Mouse (Mus musculus): ENCODE data around the gene Rin1. TPM values are rescaled to one million over a fixed set of nuclear protein-coding genes. Genes with fewer than 3 reads are reported as not detected.

Gene Rin1
- polyA plus RNA-seq, 1 experiment from 2014 or later: 4.5 TPM

DNA sequence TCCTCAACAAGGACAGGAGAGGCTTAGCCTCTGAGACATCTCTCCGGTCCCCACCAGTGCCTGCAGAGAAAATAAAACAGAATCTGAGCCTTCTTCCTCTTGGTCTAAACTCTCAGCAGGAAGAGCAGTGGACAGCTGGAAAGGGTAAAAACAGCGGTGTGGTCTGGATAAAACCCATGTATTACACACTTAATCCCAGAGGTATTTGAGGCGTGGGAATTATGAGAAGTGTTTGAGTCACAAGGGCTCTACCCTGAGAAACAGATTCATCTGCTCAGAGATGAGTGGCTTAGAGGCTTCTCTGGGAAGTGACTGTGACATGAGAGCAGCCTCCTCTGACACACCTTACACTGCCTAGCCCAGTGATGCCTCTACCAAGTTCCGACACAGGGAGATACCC is 32.7 kb upstream of the Rin1 start:
- ATAC-seq (ENCODE audit: insufficient read depth, low FRiP score): no peak
- H3K27me3 ChIP-seq (ENCODE audit: control insufficient read depth, insufficient read depth, low read length): no peaks in the 10 kb centered on the region
- no peak overlapping the region for H3K9ac ChIP-seq (ENCODE audit: low read length)
- no peak overlapping the region for H3K4me3 ChIP-seq (replicated peaks; ENCODE audit: low read length)
- H3K9me3 ChIP-seq (replicated peaks; ENCODE audit: control insufficient read depth, low read length): no peaks in the 10 kb centered on the region
- H3K4me1 ChIP-seq (ENCODE audit: control insufficient read depth, insufficient read depth, low read length): peaks cover 4% of the 10 kb centered on the region; the same call in 1 of the 2 replicates
- WGBS: 72% methylated on average over 4 of the region's 4 CpGs
- H3K27ac ChIP-seq (ENCODE audit: low read length): peak overlapping the region; percentile 15; the same call in 1 of the 2 replicates
- no peaks in the 10 kb centered on the region for H3K36me3 ChIP-seq (ENCODE audit: control insufficient read depth, insufficient read depth, low read length)
- H3K4me2 ChIP-seq (ENCODE audit: low read depth, low read length): no peak overlapping the region

DNA sequence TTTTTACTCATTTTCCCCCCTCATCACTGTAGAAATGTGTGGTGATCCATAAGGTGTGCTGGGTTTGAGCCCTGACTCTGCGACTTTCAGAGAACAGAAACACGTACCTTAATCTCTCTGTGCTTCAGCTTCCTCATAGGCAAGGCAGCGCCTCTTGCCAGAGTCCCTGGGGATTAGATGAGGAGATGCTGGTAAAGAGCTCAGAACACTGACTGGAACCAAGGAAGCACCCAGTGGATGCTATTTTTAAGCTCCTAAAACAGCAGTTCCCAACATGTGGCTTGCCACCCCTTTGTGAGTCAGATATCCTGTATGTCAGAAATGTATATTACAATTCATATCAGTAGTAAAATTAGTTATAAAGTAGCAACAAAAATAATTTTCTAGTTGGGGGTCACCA is 32.1 kb upstream of the Rin1 start:
- ATAC-seq (ENCODE audit: insufficient read depth, low FRiP score): no peak
- WGBS: 73% methylated on average over 3 of the region's 3 CpGs

DNA sequence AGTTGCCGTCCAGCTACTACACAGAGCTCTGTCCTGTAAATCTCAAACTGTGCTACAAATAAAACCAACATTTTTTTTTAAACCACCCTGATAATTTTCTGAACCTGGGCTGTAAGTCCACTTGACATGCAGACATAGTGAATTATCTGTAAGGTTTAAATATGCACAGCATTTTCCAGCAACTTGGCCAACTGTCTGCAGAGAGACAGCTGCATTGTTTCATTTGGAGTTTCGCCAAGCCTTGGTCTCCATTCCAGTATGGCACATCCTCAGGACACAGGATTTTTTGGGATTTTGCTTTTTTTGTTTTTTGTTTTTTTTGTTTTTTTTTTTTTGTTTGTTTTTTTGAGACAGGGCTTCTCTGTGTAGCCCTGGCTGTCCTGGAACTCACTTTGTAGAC is 28.9 kb upstream of the Rin1 start:
- WGBS: 81% methylated on average over 2 of the region's 2 CpGs

More for the DNA sequence above, 32.1 kb upstream of the Rin1 start:
- Histone ChIP-seq H3K27me3 (ENCODE audit: control insufficient read depth, insufficient read depth, low read length) (no peaks in the 10 kb centered on the region), H3K36me3 (ENCODE audit: control insufficient read depth, insufficient read depth, low read length) (no peaks in the 10 kb centered on the region), H3K9ac (ENCODE audit: low read length) (no peak overlapping the region), H3K4me3 (replicated peaks; ENCODE audit: low read length) (no peak overlapping the region), H3K4me1 (ENCODE audit: control insufficient read depth, insufficient read depth, low read length) (peaks cover 4% of the 10 kb centered on the region; the same call in 1 of the 2 replicates), H3K27ac (ENCODE audit: low read length) (peak overlapping the region; percentile 15; the same call in 1 of the 2 replicates), H3K9me3 (replicated peaks; ENCODE audit: control insufficient read depth, low read length) (no peaks in the 10 kb centered on the region), H3K4me2 (ENCODE audit: low read depth, low read length) (no peak overlapping the region)

DNA sequence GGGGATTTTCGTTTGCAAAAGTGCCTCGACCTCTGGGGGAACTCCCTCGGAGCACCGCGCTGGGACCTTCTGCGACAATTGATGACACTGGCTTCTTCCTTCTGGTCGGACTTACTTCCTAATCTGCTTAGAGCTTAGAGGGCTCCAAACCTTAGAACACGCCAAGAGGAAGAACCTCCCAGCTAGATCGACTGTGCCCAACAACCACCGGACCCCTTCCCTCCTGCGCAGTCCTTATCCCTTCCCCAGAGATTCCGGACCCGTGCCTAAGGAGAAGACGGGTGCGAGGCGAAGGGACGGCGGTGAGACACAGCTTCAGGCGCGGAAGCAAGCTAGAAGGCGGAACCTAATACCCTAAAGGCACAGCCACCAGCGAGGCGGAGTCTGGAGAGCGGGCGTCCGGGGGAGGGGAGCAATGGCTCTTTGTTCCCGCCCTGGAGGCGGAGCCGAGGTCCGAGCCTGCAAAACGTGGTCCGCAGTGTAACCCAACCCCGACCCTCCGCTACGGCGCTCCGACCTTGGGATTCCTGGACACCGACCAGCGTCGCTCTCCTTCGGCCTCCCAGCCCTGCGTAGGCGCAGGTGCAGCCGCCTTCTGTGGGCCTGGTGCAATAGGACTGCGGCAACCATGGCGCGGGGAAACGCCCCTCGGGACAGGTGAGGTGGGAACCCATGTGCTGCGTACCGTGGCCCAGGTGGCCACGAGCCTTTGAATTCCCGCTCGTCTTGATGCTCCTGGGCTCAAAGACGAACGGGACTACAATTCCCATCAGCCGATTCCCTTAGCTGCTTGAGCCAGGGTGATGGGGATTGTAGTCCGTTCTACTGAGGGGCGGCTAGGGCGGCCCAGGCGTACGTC is 26.4 kb upstream of the Rin1 start, which contains the start of gene Slc29a2:
Gene Slc29a2, plus strand, starts transcription at position 240 of the 859 bp plus-strand sequence.
- 0 out of 2 replicates have a peak, but pooled peaks cover 3% of the 10 kb centered on the region for H3K4me1 ChIP-seq (ENCODE audit: control insufficient read depth, insufficient read depth, low read length)
- WGBS: under 1% methylated on average over 59 of the region's 62 CpGs

More for the DNA sequence above, 28.9 kb upstream of the Rin1 start:
- no peaks in the 10 kb centered on the region for H3K9me3 ChIP-seq (replicated peaks; ENCODE audit: control insufficient read depth, low read length)
- H3K27me3 ChIP-seq (ENCODE audit: control insufficient read depth, insufficient read depth, low read length): no peaks in the 10 kb centered on the region
- no peak overlapping the region for H3K4me3 ChIP-seq (replicated peaks; ENCODE audit: low read length)
- H3K4me1 ChIP-seq (ENCODE audit: control insufficient read depth, insufficient read depth, low read length): 0 out of 2 replicates have a peak, but pooled peaks cover 3% of the 10 kb centered on the region
- ATAC-seq (ENCODE audit: insufficient read depth, low FRiP score): no peak
- H3K27ac ChIP-seq (ENCODE audit: low read length): no peak overlapping the region
- no peaks in the 10 kb centered on the region for H3K36me3 ChIP-seq (ENCODE audit: control insufficient read depth, insufficient read depth, low read length)
- no peak overlapping the region for H3K4me2 ChIP-seq (ENCODE audit: low read depth, low read length)
- H3K9ac ChIP-seq (ENCODE audit: low read length): no peak overlapping the region

DNA sequence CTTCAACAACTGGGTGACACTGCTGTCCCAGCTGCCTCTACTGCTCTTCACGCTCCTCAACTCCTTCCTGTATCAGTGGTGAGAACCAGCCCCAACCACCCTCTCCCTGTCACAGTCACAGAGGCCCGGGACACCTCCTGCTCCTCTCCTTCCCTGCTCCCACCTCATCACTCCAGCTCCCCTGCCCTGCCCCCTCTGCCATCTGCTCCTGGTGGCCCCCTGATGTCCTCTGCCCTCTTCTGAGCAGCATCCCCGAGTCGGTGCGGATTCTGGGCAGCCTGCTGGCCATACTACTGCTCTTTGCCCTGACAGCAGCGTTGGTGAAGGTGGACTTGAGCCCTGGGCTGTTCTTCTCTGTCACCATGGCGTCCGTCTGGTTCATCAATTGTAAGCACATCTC is 24.2 kb upstream of the Rin1 start:
- Histone ChIP-seq H3K27me3 (ENCODE audit: control insufficient read depth, insufficient read depth, low read length) (no peaks in the 10 kb centered on the region), H3K36me3 (ENCODE audit: control insufficient read depth, insufficient read depth, low read length) (no peaks in the 10 kb centered on the region), H3K4me2 (ENCODE audit: low read depth, low read length) (no peak overlapping the region), H3K4me3 (replicated peaks; ENCODE audit: low read length) (no peak overlapping the region), H3K27ac (ENCODE audit: low read length) (no peak overlapping the region), H3K9me3 (replicated peaks; ENCODE audit: control insufficient read depth, low read length) (no peaks in the 10 kb centered on the region), H3K4me1 (ENCODE audit: control insufficient read depth, insufficient read depth, low read length) (0 out of 2 replicates have a peak, but pooled peaks cover 3% of the 10 kb centered on the region), H3K9ac (ENCODE audit: low read length) (no peak overlapping the region)
- ATAC-seq (ENCODE audit: insufficient read depth, low FRiP score): no peak
- WGBS: 90% methylated on average over 8 of the region's 8 CpGs

More for the DNA sequence above, 26.4 kb upstream of the Rin1 start, which contains the start of gene Slc29a2:
- H3K36me3 ChIP-seq (ENCODE audit: control insufficient read depth, insufficient read depth, low read length): no peaks in the 10 kb centered on the region
- H3K27me3 ChIP-seq (ENCODE audit: control insufficient read depth, insufficient read depth, low read length): no peaks in the 10 kb centered on the region
- H3K4me3 ChIP-seq (replicated peaks; ENCODE audit: low read length): peak within 1 kb of the TSS; percentile 67
- no peaks in the 10 kb centered on the region for H3K9me3 ChIP-seq (replicated peaks; ENCODE audit: control insufficient read depth, low read length)
- peak within 1 kb of the TSS; percentile 87 for H3K9ac ChIP-seq (ENCODE audit: low read length)
- H3K4me2 ChIP-seq (ENCODE audit: low read depth, low read length): peak within 1 kb of the TSS; percentile 86
- ATAC-seq (ENCODE audit: insufficient read depth, low FRiP score): peak; percentile 98
- peak within 1 kb of the TSS; percentile 90 for H3K27ac ChIP-seq (ENCODE audit: low read length)

DNA sequence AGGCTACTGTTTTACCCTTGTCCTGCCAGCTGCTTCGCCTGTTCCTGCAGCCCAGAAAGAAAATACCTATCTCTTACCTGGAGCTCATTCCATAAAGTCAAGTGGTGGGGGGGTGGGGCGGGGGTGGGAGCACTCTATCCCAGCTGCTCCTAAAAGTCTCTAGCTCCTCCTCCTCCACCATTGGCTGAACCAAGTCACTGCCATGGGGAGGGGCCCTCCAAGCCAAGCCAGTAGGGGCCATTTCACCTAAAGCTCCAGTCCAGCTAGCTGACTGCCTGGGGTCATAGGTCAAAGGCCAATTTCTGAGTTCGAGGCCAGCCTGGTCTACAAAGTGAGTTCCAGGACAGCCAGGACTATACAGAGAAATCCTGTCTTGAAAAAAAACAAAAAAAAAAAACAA is 17.6 kb upstream of the Rin1 start:
- H3K4me1 ChIP-seq (ENCODE audit: control insufficient read depth, insufficient read depth, low read length): 0 out of 2 replicates have a peak, but pooled peaks cover 2% of the 10 kb centered on the region
- H3K27me3 ChIP-seq (ENCODE audit: control insufficient read depth, insufficient read depth, low read length): no peaks in the 10 kb centered on the region
- ATAC-seq (ENCODE audit: insufficient read depth, low FRiP score): no peak
- no peak overlapping the region for H3K4me2 ChIP-seq (ENCODE audit: low read depth, low read length)
- no peak overlapping the region for H3K9ac ChIP-seq (ENCODE audit: low read length)
- H3K27ac ChIP-seq (ENCODE audit: low read length): no peak overlapping the region
- H3K9me3 ChIP-seq (replicated peaks; ENCODE audit: control insufficient read depth, low read length): no peaks in the 10 kb centered on the region
- no peak overlapping the region for H3K4me3 ChIP-seq (replicated peaks; ENCODE audit: low read length)
- 79% methylated on average over 3 of the region's 3 CpGs for WGBS
- no peaks in the 10 kb centered on the region for H3K36me3 ChIP-seq (ENCODE audit: control insufficient read depth, insufficient read depth, low read length)

DNA sequence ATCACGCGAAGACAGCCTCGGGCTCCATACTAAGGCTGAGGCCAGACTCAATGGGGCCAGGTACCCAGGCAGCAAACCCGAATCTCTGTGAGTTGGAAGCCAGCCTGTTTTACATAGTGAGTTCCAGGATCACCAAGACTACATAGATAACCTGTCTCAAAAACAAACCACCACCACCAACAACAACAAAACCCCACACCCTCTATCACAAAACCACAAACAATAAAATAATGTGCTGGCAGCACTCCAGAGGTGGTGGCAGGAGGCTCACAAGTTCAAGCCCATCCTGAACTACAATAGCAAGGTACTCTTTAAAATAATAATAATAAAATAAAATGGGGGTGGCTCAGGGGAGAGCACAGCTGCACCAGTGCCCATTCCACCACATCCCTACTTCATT is 13.7 kb upstream of the Rin1 start:
- peaks cover 20% of the 10 kb centered on the region for H3K4me1 ChIP-seq (ENCODE audit: control insufficient read depth, insufficient read depth, low read length)
- no peak overlapping the region for H3K4me2 ChIP-seq (ENCODE audit: low read depth, low read length)
- no peaks in the 10 kb centered on the region for H3K9me3 ChIP-seq (replicated peaks; ENCODE audit: control insufficient read depth, low read length)
- no peaks in the 10 kb centered on the region for H3K27me3 ChIP-seq (ENCODE audit: control insufficient read depth, insufficient read depth, low read length)
- no peak for ATAC-seq (ENCODE audit: insufficient read depth, low FRiP score)
- no peak overlapping the region for H3K9ac ChIP-seq (ENCODE audit: low read length)
- no peak overlapping the region for H3K27ac ChIP-seq (ENCODE audit: low read length)
- 82% methylated on average over 4 of the region's 4 CpGs for WGBS
- no peak overlapping the region for H3K4me3 ChIP-seq (replicated peaks; ENCODE audit: low read length)
- no peaks in the 10 kb centered on the region for H3K36me3 ChIP-seq (ENCODE audit: control insufficient read depth, insufficient read depth, low read length)

DNA sequence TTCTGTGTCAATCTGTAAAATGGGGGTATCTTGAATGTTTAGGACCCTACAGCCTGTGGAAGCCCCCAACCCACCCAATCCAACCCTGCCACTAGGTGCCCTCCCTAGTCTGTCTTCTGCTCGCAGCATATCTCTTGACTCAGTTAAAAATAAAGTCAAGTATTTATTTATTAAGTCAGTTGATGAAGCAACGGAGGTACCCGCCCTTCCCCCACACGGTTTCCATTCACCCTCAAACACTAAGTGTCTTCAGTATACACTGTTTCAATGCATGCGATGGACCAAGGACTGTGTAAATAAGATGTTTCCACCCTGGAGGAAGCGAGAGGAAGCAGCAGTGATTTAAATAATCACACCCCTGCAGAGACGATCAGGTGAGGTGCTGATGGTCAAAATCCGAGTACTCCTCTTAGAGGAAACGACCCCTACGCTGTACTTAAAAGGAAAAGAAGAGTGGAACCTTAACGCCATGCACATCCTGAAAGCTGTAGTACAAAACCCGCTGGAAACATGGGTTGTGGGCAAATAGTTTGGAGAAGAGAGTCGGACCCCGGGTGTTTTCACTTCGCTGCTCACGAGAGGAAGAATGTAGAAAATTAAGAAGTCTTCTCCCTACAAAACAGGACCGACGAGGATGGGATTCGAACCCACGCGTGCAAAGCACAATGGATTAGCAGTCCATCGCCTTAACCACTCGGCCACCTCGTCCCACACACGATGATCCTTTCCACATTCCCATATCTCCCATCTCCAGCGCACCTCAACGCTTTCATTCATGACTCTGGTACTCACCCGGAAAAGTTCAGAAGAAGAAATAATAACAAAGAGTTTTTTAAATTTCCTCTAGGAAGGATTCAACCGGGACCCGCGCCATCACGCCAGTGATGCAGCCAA is 12.4 kb upstream of the Rin1 start:
- 1% methylated on average over 32 of the region's 32 CpGs for WGBS
- H3K9me3 ChIP-seq (replicated peaks; ENCODE audit: control insufficient read depth, low read length): no peaks in the 10 kb centered on the region
- peak; percentile 35; the same call in 1 of the 2 replicates for ATAC-seq (ENCODE audit: insufficient read depth, low FRiP score)
- H3K4me1 ChIP-seq (ENCODE audit: control insufficient read depth, insufficient read depth, low read length): peaks cover 28% of the 10 kb centered on the region
- H3K36me3 ChIP-seq (ENCODE audit: control insufficient read depth, insufficient read depth, low read length): no peaks in the 10 kb centered on the region
- peak overlapping the region; percentile 77; the same call in 1 of the 2 replicates for H3K27ac ChIP-seq (ENCODE audit: low read length)
- peak overlapping the region; percentile 95 for H3K9ac ChIP-seq (ENCODE audit: low read length)
- no peaks in the 10 kb centered on the region for H3K27me3 ChIP-seq (ENCODE audit: control insufficient read depth, insufficient read depth, low read length)
- H3K4me3 ChIP-seq (replicated peaks; ENCODE audit: low read length): peak overlapping the region; percentile 80
- peak overlapping the region; percentile 94 for H3K4me2 ChIP-seq (ENCODE audit: low read depth, low read length)
